Mouse (Mus musculus) thymus, adult 2 months (tissue): ENCODE measurements around the gene Ppp1r18.

Source experiments
- CTCF ChIP-seq: fragments of 200-500 bp; IDR thresholded peaks from 2 replicates; pipeline ENCODE4 v1.5.1; 2012; ENCODE audit warnings: mild to moderate bottlenecking, control low read depth, low read length, moderate library complexity, borderline replicate concordance; ENCODE audit not compliant: control insufficient read depth, poor library complexity, insufficient read depth; ENCODE audit errors: extremely low read depth
- POLR2A ChIP-seq: fragments of 200-500 bp; IDR thresholded peaks from 2 replicates; pipeline ENCODE4 v1.6.1; 2012; ENCODE audit warnings: mild to moderate bottlenecking, low read length, control low read depth, moderate library complexity; ENCODE audit not compliant: control insufficient read depth, poor library complexity, insufficient read depth; ENCODE audit errors: extremely low read depth

- TF ChIP-seq POLR2A (no peak), CTCF (no peak)
Measured at GRCm38 (mm10) chr17:35832400-35833238, 32.8 kb upstream of the Ppp1r18 start.
